Mouse (Mus musculus) intestine, postnatal 0 days (tissue): ENCODE measurements around the gene Plekhb1. TPM values are rescaled to one million over a fixed set of nuclear protein-coding genes. Genes with fewer than 3 reads are reported as not detected.

Experiments used
- ATAC-seq: fragments of 200-750 bp; cut with Nextera tagmentation; 2 replicates; pipeline ENCODE4 v1.8.0; 2017; ENCODE audit warnings: mild to moderate bottlenecking, moderate TSS enrichment, moderate library complexity
- H3K27ac ChIP-seq: fragments of 300-500 bp; sonication (generic); 2 replicates; pipeline ENCODE4 v1.5.1; 2014; ENCODE audit warnings: mild to moderate bottlenecking, low read depth, low read length, moderate library complexity
- H3K27me3 ChIP-seq: fragments of 300-500 bp; sonication (generic); replicated peaks from 2 replicates; pipeline ENCODE4 v1.6.1; 2014; ENCODE audit warnings: low read length, mixed read lengths; ENCODE audit not compliant: control insufficient read depth, insufficient read depth
- H3K36me3 ChIP-seq: fragments of 300-500 bp; sonication (generic); 2 replicates; pipeline ENCODE4 v1.6.1; 2014; ENCODE audit warnings: mild to moderate bottlenecking, moderate library complexity; ENCODE audit not compliant: control insufficient read depth, insufficient read depth
- H3K4me1 ChIP-seq: fragments of 300-500 bp; sonication (generic); replicated peaks from 2 replicates; pipeline ENCODE4 v1.6.1; 2014; ENCODE audit warnings: antibody characterized with exemption, low read length, mixed read lengths; ENCODE audit not compliant: control insufficient read depth, insufficient read depth
- H3K4me2 ChIP-seq: fragments of 300-500 bp; sonication (generic); replicated peaks from 2 replicates; pipeline ENCODE4 v1.6.1; 2014; ENCODE audit warnings: low read depth, mild to moderate bottlenecking, moderate library complexity
- H3K4me3 ChIP-seq: fragments of 300-500 bp; sonication (generic); 2 replicates; pipeline ENCODE4 v1.5.1; 2014; ENCODE audit warnings: low read depth, low read length
- H3K9ac ChIP-seq: fragments of 300-500 bp; sonication (generic); 2 replicates; pipeline ENCODE4 v1.6.1; 2014; ENCODE audit warnings: mild to moderate bottlenecking, low read depth, low read length
- H3K9me3 ChIP-seq: fragments of 300-500 bp; sonication (generic); 2 replicates; pipeline ENCODE4 v1.6.1; 2016; ENCODE audit warnings: mixed run types; ENCODE audit not compliant: control insufficient read depth
- CTCF ChIP-seq: sonication (generic); IDR thresholded peaks from 2 replicates; pipeline ENCODE4 v1.5.1; 2016; ENCODE audit warnings: low read depth, mild to moderate bottlenecking, control low read depth, antibody characterized with exemption, moderate library complexity
- WGBS: fragments of 180-500 bp; shearing (Covaris S2); extraction: QIAGEN DNeasy Blood & Tissue Kit; methylation state at CpG from one replicate; pipeline ENCODE4 v1.1.7; 2014; 5-methylcytosine and 5-hydroxymethylcytosine counted together
- polyA plus RNA-seq: library from polyadenylated mRNA; unstranded; fragments of >200 nt; fragmentation: Nextera tagmentation; extraction: Ambion mirVana; gene quantifications from 2 replicates; pipeline ENCODE4 v1.2.1, GENCODE M21; 2015

Plekhb1 gene
- polyA plus RNA-seq, 1 experiment from 2014 or later, result 12.9 TPM

- Histone ChIP-seq H3K9ac (no peak overlapping the region), H3K9me3 (no peaks in the 10 kb centered on the region), H3K36me3 (no peaks in the 10 kb centered on the region), H3K4me3 (no peak overlapping the region), H3K27me3 (no peaks in the 10 kb centered on the region), H3K4me2 (no peak overlapping the region), H3K4me1 (no peaks in the 10 kb centered on the region), H3K27ac (no peak overlapping the region)
- no peak for TF ChIP-seq CTCF
- 72% methylated on average over 7 of the region's 7 CpGs for WGBS
- ATAC-seq, result no peak
These were observed 26.3 kb upstream of the Plekhb1 start for GRCm38 (mm10) chr7:100688471-100688870.

DNA sequence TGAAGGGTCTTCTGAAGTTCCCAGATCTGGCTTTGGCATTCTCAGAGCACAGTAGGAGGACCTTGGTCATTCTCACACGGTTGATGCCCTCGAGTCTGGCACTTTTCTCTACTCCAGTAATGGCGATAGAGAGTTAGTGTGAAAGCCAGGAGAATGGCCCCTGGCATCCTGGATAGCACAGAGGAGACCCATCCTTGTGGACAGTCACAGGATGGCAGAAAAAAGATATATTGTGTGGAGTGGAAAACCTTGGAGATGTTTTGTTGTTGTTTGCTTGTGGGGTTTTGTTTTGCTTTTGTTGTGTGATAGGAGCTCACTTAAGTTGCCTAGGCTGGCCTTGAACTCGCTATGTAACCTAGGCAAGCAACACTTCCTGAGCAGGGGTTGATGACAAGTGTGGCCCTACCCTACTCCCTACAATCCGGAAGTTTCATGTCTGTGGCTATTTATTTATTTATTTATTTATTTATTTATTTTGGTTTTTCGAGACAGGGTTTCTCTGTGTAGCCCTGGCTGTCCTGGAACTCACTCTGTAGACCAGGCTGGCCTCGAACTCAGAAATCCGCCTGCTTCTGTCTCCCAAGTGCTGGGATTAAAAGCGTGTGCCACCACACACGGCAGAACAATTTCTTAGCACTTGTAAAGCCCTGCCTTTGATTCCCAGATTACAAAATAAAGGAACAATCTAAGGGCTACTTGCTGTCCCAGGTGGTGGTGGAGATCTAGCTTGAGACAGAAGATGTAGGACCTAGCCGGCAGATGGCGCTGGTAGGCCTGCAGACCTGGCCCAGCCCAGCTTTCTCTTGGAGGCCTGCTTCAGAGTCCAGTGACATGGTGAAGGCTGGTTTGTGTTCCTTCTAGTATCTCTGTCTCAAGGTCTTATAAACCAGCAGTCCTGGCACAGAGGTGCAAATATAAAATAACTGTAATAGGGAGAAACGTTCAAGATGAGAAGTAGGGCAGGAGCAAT is 23.1 kb upstream of the Plekhb1 start:
- Histone ChIP-seq H3K4me3 (no peak overlapping the region), H3K36me3 (no peaks in the 10 kb centered on the region), H3K27me3 (no peaks in the 10 kb centered on the region), H3K9me3 (no peaks in the 10 kb centered on the region), H3K27ac (no peak overlapping the region), H3K4me1 (no peaks in the 10 kb centered on the region), H3K4me2 (no peak overlapping the region), H3K9ac (no peak overlapping the region)
- peak; percentile 92 for TF ChIP-seq CTCF
- peak; percentile 45; the same call in 1 of the 2 replicates for ATAC-seq
- 36% methylated on average over 13 of the region's 13 CpGs for WGBS

- no peaks in the 10 kb centered on the region for H3K4me1 ChIP-seq
- ATAC-seq, result no peak
- no peak overlapping the region for H3K9ac ChIP-seq
- H3K27ac ChIP-seq, result no peak overlapping the region
- no peak overlapping the region for H3K4me3 ChIP-seq
- WGBS, result 54% methylated on average over 7 of the region's 7 CpGs
- H3K27me3 ChIP-seq, result no peaks in the 10 kb centered on the region
- H3K9me3 ChIP-seq, result no peaks in the 10 kb centered on the region
- peak; percentile 93 for TF ChIP-seq CTCF
- H3K36me3 ChIP-seq, result no peaks in the 10 kb centered on the region
- no peak overlapping the region for H3K4me2 ChIP-seq
These were observed 22.3 kb upstream of the Plekhb1 start for GRCm38 (mm10) chr7:100684538-100684937.

- no peak for TF ChIP-seq CTCF
- WGBS, result 68% methylated on average over 5 of the region's 5 CpGs
These were observed 21.9 kb upstream of the Plekhb1 start for GRCm38 (mm10) chr7:100684081-100684480.

DNA sequence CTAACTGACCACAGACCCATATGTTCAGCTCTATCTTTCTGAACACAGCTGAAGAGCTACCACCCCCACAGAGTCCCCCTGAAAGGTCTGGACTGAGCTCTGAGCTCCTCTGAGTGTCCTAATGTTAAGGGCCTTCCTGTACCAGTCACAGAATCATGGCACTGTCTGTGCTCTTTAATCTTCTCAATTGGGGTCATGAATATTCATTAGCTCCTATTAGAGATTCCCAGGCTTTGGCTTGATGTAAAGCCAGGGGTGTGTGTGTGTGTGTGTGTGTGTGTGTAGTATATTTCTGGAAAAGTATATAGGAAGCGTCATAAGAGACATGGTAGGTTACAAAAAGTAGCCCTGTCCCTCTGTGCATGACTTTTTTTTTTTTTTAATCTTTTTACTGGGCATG is 21.0 kb upstream of the Plekhb1 start:
- no peaks in the 10 kb centered on the region for H3K9me3 ChIP-seq
- ATAC-seq, result no peak
- no peak overlapping the region for H3K9ac ChIP-seq
- H3K4me3 ChIP-seq, result no peak overlapping the region
- whole genome bisulfite sequencing, result 96% methylated on average over 1 of the region's 1 CpGs
- no peaks in the 10 kb centered on the region for H3K27me3 ChIP-seq
- H3K36me3 ChIP-seq, result no peaks in the 10 kb centered on the region
- no peak overlapping the region for H3K4me2 ChIP-seq
- H3K4me1 ChIP-seq, result no peaks in the 10 kb centered on the region
- no peak for TF ChIP-seq CTCF
- H3K27ac ChIP-seq, result no peak overlapping the region

More at GRCm38 (mm10) chr7:100684081-100684480, 21.9 kb upstream of the Plekhb1 start:
- Histone ChIP-seq H3K9ac (no peak overlapping the region), H3K36me3 (no peaks in the 10 kb centered on the region), H3K4me3 (no peak overlapping the region), H3K27me3 (no peaks in the 10 kb centered on the region), H3K4me1 (no peaks in the 10 kb centered on the region), H3K9me3 (no peaks in the 10 kb centered on the region), H3K27ac (no peak overlapping the region), H3K4me2 (no peak overlapping the region)
- ATAC-seq, result no peak

GRCm38 (mm10) chr7:100681132-100681531 is 18.9 kb upstream of the Plekhb1 start:
- 54% methylated on average over 5 of the region's 5 CpGs for WGBS
- no peak for ATAC-seq

More at GRCm38 (mm10) chr7:100681132-100681531, 18.9 kb upstream of the Plekhb1 start:
- Histone ChIP-seq H3K36me3 (no peaks in the 10 kb centered on the region), H3K9me3 (no peaks in the 10 kb centered on the region), H3K4me1 (no peaks in the 10 kb centered on the region), H3K4me2 (no peak overlapping the region), H3K27me3 (no peaks in the 10 kb centered on the region), H3K4me3 (no peak overlapping the region), H3K27ac (no peak overlapping the region), H3K9ac (no peak overlapping the region)
- no peak for TF ChIP-seq CTCF
